Mouse (Mus musculus) thymus, postnatal 0 days (tissue): ENCODE results near the gene Gm11007. TPM values are rescaled to one million over a fixed set of nuclear protein-coding genes. Genes with fewer than 3 reads are reported as not detected.
"Not testable (repeated sequence)": the region's sequence is repeated elsewhere in the genome, so short reads cannot be mapped to it uniquely, and the experiment has no call there.

Experiments
- DNase-seq: peaks from one replicate; pipeline ENCODE4 v3.0.0-alpha.2; 2015; ENCODE audit warnings: low spot score
- polyA plus RNA-seq: library from polyadenylated mRNA; unstranded; fragments of >200 nt; fragmentation: Nextera tagmentation; extraction: Ambion mirVana; gene quantifications from 2 replicates; pipeline ENCODE4 v1.2.1, GENCODE M21; 2015

The Gm11007 gene
- polyA plus RNA-seq, result not detected in 2 replicates

DNA sequence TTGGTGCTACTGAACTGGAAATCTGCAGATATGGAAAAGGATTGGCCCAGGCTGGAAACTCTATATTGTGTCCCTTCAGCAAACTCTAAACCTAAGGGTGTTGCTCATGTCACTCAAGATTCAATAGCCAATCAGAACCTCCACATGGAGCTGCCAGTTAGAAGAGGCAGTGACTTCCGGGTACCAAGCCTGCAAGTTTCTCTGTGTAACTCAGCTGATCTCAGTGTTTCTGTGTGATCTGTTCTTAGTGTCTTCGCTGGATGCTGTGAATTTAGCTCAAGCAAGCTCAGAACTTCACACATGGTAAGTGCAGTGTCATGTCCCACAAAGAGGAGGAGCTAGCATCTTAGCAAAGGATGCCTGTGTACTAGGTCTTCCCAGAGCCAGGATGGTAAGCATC is at the start of gene Gm11007:
Gm11007 (plus strand) TSS at position 301 of the 400 bp plus-strand sequence.
- not testable (repeated sequence) for DNase-seq

Other genes starting within 250 kb of the Gm11007 start
- 13.3 and 14.4 TPM in 2 replicates for gene Gm4724, start 208.2 kb upstream of the Gm11007 start, polyA plus RNA-seq
- gene Zfp965, start 174.0 kb upstream of the Gm11007 start, polyA plus RNA-seq, result 1.5 and 8.5 TPM in 2 replicates
- 26.2 and 32.8 TPM in 2 replicates for gene Zfp969, start 59.7 kb downstream of the Gm11007 start, polyA plus RNA-seq
- gene Gm2007, start 97.6 kb downstream of the Gm11007 start, polyA plus RNA-seq, result not detected in 2 replicates
- gene Gm14288, start 157.1 kb downstream of the Gm11007 start, polyA plus RNA-seq, result 1.5 and 3.5 TPM in 2 replicates
- gene Gm6710, start 225.2 kb downstream of the Gm11007 start, polyA plus RNA-seq, result 13.5 and 15.1 TPM in 2 replicates